Mouse (Mus musculus): ENCODE measurements at regions not wholly inside any gene's neighbourhood (a gene's known extent, or its start where the extent isn't known, plus 50 kb on each side); places are given as distances from the start of the nearest gene placed in this dataset.

DNA sequence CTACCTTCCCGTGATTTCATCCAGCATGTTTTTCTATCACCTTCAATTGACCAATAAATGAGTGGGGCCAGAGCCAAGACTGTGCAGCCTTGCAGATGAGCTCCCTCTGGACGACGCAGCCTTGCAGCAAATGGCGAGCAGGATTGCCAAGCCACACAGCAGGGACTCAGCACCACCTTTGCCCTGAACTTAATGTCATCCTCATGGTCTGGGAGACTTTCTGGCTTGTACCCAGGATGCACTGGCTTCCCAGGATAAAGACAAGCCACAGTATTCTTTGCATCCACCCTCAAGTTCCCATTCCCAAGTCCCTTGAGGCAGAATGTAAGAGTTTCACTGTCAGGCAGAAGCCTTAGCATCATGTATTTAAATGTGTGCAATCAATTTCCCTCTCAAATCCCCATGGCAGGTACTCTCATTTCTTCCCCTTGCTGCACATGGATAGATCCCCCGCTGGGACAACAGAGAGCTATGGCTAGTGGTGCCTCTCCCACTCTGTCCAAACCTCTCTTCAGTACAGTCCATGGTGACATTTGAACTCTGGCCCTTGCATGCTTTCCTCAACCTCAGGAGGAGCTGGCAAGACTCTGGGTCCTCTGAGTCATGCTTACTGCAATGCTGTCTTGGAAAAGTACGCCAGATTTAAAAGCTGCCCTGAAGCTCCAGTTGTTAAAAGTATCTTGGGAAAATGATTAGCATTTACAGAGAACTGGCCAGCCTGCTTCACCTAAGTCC, 252.2 kb upstream of the Hnrnpa3 start:
- 45% methylated on average over 6 of the region's 6 CpGs for WGBS
- H3K9me3 ChIP-seq (ENCODE audit: low read length): no peaks in the 10 kb centered on the region
- DNase-seq (ENCODE audit: low spot score): peak; percentile 39

GRCm38 (mm10) chr2:75407560-75407959, 251.5 kb upstream of the Hnrnpa3 start:
- no peaks in the 10 kb centered on the region for H3K36me3 ChIP-seq (ENCODE audit: insufficient read depth, low read length)
- no peak overlapping the region for H3K4me3 ChIP-seq (ENCODE audit: low read length)
- DNase-seq (ENCODE audit: low spot score): peak; percentile 56
- H3K27ac ChIP-seq: no peak overlapping the region
- no peak for TF ChIP-seq CTCF (IDR thresholded peaks at IDR 0.05; ENCODE audit: low read depth)
- H3K4me1 ChIP-seq (ENCODE audit: insufficient read depth, low read length): no peaks in the 10 kb centered on the region
- 0 out of 2 replicates have a peak, but pooled peaks have one; percentile 21 for ATAC-seq
- H3K9me3 ChIP-seq (ENCODE audit: low read length): no peaks in the 10 kb centered on the region
- 53% methylated on average over 4 of the region's 4 CpGs for WGBS
- no peak overlapping the region for H3K9ac ChIP-seq (replicated peaks; ENCODE audit: low read length)
- no peak overlapping the region for H3K4me2 ChIP-seq (ENCODE audit: low read depth, low read length)
- H3K27me3 ChIP-seq (ENCODE audit: insufficient read depth, low read length): no peaks in the 10 kb centered on the region

More for the DNA sequence above, 252.2 kb upstream of the Hnrnpa3 start:
- ATAC-seq: 0 out of 2 replicates have a peak, but pooled peaks have one; percentile 15
- no peaks in the 10 kb centered on the region for H3K36me3 ChIP-seq (ENCODE audit: insufficient read depth, low read length)
- H3K9ac ChIP-seq (replicated peaks; ENCODE audit: low read length): no peak overlapping the region
- TF ChIP-seq CTCF (IDR thresholded peaks at IDR 0.05; ENCODE audit: low read depth): no peak
- no peak overlapping the region for H3K27ac ChIP-seq
- no peak overlapping the region for H3K4me3 ChIP-seq (ENCODE audit: low read length)
- H3K4me1 ChIP-seq (ENCODE audit: insufficient read depth, low read length): no peaks in the 10 kb centered on the region
- no peak overlapping the region for H3K4me2 ChIP-seq (ENCODE audit: low read depth, low read length)
- no peaks in the 10 kb centered on the region for H3K27me3 ChIP-seq (ENCODE audit: insufficient read depth, low read length)

DNA sequence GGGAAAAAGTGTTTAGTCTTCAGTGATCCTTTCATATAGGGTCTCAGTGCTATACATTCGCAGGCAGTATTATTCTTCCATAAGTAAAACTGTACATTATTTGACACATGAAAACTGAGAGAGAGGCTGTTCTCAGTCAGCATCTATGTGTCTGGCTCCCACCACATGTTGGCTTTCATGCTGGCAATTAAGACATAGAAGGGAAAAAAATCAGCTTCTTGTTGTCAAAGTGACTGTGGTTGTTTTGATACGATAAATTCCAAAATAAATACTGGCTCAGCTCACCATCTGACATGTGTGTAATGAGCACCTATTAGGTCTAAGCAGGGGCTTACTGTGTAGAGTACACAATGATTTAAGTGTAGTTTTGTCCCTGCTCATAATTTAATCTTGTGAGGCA, 251.0 kb upstream of the Hnrnpa3 start:
- H3K4me2 ChIP-seq (ENCODE audit: low read depth, low read length): no peak overlapping the region
- H3K4me3 ChIP-seq (ENCODE audit: low read length): no peak overlapping the region
- no peaks in the 10 kb centered on the region for H3K27me3 ChIP-seq (ENCODE audit: insufficient read depth, low read length)
- WGBS: 87% methylated on average over 2 of the region's 2 CpGs
- no peaks in the 10 kb centered on the region for H3K9me3 ChIP-seq (ENCODE audit: low read length)
- no peak for ATAC-seq
- no peak for TF ChIP-seq CTCF (IDR thresholded peaks at IDR 0.05; ENCODE audit: low read depth)
- no peaks in the 10 kb centered on the region for H3K36me3 ChIP-seq (ENCODE audit: insufficient read depth, low read length)
- H3K9ac ChIP-seq (replicated peaks; ENCODE audit: low read length): no peak overlapping the region
- H3K27ac ChIP-seq: no peak overlapping the region
- DNase-seq (ENCODE audit: low spot score): no peak
- H3K4me1 ChIP-seq (ENCODE audit: insufficient read depth, low read length): no peaks in the 10 kb centered on the region

GRCm38 (mm10) chr2:75409806-75410205, 249.3 kb upstream of the Hnrnpa3 start:
- Histone ChIP-seq H3K27ac (no peak overlapping the region), H3K9ac (replicated peaks; ENCODE audit: low read length) (no peak overlapping the region), H3K4me3 (ENCODE audit: low read length) (no peak overlapping the region), H3K4me1 (ENCODE audit: insufficient read depth, low read length) (no peaks in the 10 kb centered on the region), H3K36me3 (ENCODE audit: insufficient read depth, low read length) (no peaks in the 10 kb centered on the region), H3K4me2 (ENCODE audit: low read depth, low read length) (no peak overlapping the region), H3K9me3 (ENCODE audit: low read length) (no peaks in the 10 kb centered on the region), H3K27me3 (ENCODE audit: insufficient read depth, low read length) (no peaks in the 10 kb centered on the region)
- TF ChIP-seq CTCF (IDR thresholded peaks at IDR 0.05; ENCODE audit: low read depth): no peak
- DNase-seq (ENCODE audit: low spot score) (no peak), ATAC-seq (no peak)
- WGBS: 83% methylated on average over 7 of the region's 7 CpGs

DNA sequence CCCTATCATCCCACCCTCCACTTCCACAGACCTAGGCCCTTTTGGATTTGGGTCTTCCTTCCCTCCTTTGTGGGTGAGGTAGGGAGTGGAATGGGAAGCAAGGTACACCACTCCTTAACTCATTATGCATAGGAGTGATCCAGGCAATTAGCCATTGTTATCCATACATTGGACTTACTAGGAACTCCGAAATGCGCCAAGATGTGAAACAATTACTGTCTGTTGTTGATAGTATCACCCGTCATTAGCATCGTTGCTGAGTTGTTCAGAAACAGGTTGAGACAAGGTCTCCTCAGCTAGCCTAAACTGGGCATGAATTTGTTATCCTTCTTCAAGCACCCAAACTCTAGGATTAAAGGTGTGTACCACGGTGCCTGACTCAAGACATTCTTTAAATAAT, 246.3 kb upstream of the Hnrnpa3 start:
- 89% methylated on average over 5 of the region's 5 CpGs for WGBS
- Histone ChIP-seq H3K27me3 (ENCODE audit: insufficient read depth, low read length) (no peaks in the 10 kb centered on the region), H3K9me3 (ENCODE audit: low read length) (no peaks in the 10 kb centered on the region), H3K4me2 (ENCODE audit: low read depth, low read length) (no peak overlapping the region), H3K9ac (replicated peaks; ENCODE audit: low read length) (no peak overlapping the region), H3K4me1 (ENCODE audit: insufficient read depth, low read length) (no peaks in the 10 kb centered on the region), H3K27ac (no peak overlapping the region), H3K4me3 (ENCODE audit: low read length) (no peak overlapping the region), H3K36me3 (ENCODE audit: insufficient read depth, low read length) (no peaks in the 10 kb centered on the region)
- DNase-seq (ENCODE audit: low spot score) (no peak), ATAC-seq (no peak)
- no peak for TF ChIP-seq CTCF (IDR thresholded peaks at IDR 0.05; ENCODE audit: low read depth)

DNA sequence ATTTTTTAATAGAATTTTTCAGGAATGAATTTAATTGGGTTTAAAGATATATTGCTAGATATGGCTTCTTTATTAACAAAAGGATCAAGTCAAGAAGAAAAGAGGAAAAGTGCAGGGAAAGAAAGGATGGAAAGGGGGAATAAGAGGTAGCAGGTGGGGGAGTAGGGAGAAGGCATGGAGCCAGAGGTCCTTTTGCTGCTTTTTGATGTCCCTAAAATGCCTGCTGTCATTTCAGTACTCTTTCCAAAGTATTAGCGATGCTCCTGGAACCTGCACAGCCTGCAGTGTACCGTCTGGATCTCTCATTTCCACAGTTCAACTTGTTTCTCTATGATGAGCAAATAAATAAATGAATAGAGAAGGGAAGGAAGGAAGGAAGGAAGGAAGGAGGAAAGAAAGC, 240.4 kb upstream of the Hnrnpa3 start:
- no peak overlapping the region for H3K4me3 ChIP-seq (ENCODE audit: low read length)
- TF ChIP-seq CTCF (IDR thresholded peaks at IDR 0.05; ENCODE audit: low read depth): no peak
- no peaks in the 10 kb centered on the region for H3K4me1 ChIP-seq (ENCODE audit: insufficient read depth, low read length)
- no peak for ATAC-seq
- no peak overlapping the region for H3K4me2 ChIP-seq (ENCODE audit: low read depth, low read length)
- H3K9ac ChIP-seq (replicated peaks; ENCODE audit: low read length): no peak overlapping the region
- DNase-seq (ENCODE audit: low spot score): no peak
- 66% methylated on average over 2 of the region's 2 CpGs for WGBS
- no peak overlapping the region for H3K27ac ChIP-seq
- no peaks in the 10 kb centered on the region for H3K9me3 ChIP-seq (ENCODE audit: low read length)
- no peaks in the 10 kb centered on the region for H3K36me3 ChIP-seq (ENCODE audit: insufficient read depth, low read length)
- H3K27me3 ChIP-seq (ENCODE audit: insufficient read depth, low read length): no peaks in the 10 kb centered on the region

DNA sequence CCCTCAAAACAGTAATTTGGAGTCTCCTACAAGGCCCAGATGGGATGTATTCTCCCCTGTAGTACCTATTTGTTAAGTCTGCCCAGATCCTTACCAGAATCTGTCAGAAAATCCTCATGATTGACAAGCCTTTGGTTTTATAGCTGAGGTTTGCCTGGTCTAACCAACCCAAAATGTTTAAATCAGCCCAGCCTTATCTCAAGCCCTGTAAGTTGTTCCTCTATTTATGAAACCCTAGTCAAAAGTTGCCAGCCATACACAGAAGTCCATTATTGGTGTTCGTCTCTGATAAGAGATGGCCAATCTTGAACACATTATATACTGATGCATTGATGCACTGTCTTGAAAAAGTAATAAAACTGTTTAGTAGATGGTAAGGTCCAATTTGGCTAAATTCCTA, 239.9 kb upstream of the Hnrnpa3 start:
- ATAC-seq: no peak
- Histone ChIP-seq H3K36me3 (ENCODE audit: insufficient read depth, low read length) (no peaks in the 10 kb centered on the region), H3K9ac (replicated peaks; ENCODE audit: low read length) (no peak overlapping the region), H3K4me3 (ENCODE audit: low read length) (no peak overlapping the region), H3K27ac (no peak overlapping the region), H3K4me2 (ENCODE audit: low read depth, low read length) (no peak overlapping the region), H3K4me1 (ENCODE audit: insufficient read depth, low read length) (no peaks in the 10 kb centered on the region), H3K27me3 (ENCODE audit: insufficient read depth, low read length) (no peaks in the 10 kb centered on the region), H3K9me3 (ENCODE audit: low read length) (no peaks in the 10 kb centered on the region)
- no peak for DNase-seq (ENCODE audit: low spot score)
- 91% methylated on average over 1 of the region's 1 CpGs for WGBS
- TF ChIP-seq CTCF (IDR thresholded peaks at IDR 0.05; ENCODE audit: low read depth): no peak

Data from hindbrain, postnatal 0 days (tissue).